Mouse (Mus musculus): ENCODE measurements around the gene Psd.

DNA sequence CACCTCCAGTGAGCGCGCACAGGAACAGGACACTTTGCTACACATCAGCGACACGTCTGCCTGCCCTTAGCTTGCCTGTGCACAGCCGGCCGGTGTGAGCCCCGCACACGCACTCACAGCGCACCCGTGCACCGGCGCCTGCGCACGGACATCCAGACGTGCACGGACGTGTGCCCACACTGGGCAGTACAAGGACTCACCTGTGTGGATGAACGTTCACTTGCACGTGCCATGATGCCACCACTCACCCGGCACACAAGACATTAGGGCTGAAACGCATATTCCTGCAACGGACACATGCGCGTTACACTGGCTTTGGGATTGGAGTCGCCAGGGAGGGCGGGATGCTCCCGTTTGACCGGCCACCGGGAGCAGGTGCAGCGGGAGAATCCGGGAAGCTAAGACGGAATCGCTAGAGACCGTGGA is 22.0 kb downstream of the Psd start:
- TF ChIP-seq CTCF (IDR thresholded peaks at IDR 0.05; ENCODE audit: control insufficient read depth, insufficient read depth, insufficient replicate concordance, low read depth, low read length) = no peak
- no peak for TF ChIP-seq POLR2A (IDR thresholded peaks at IDR 0.05; ENCODE audit: control insufficient read depth, low read depth, low read length)
